Mouse (Mus musculus): ENCODE measurements around the gene Ncl. TPM values are rescaled to one million over a fixed set of nuclear protein-coding genes. Genes with fewer than 3 reads are reported as not detected.
A peak's percentile ranks its signal among the peaks of the same experiment; 100 is the strongest.

Gene Ncl
- 644 and 705 TPM in 2 replicates for polyA plus RNA-seq (2016; fragmentation: Nextera tagmentation; extraction: Ambion mirVana)

DNA sequence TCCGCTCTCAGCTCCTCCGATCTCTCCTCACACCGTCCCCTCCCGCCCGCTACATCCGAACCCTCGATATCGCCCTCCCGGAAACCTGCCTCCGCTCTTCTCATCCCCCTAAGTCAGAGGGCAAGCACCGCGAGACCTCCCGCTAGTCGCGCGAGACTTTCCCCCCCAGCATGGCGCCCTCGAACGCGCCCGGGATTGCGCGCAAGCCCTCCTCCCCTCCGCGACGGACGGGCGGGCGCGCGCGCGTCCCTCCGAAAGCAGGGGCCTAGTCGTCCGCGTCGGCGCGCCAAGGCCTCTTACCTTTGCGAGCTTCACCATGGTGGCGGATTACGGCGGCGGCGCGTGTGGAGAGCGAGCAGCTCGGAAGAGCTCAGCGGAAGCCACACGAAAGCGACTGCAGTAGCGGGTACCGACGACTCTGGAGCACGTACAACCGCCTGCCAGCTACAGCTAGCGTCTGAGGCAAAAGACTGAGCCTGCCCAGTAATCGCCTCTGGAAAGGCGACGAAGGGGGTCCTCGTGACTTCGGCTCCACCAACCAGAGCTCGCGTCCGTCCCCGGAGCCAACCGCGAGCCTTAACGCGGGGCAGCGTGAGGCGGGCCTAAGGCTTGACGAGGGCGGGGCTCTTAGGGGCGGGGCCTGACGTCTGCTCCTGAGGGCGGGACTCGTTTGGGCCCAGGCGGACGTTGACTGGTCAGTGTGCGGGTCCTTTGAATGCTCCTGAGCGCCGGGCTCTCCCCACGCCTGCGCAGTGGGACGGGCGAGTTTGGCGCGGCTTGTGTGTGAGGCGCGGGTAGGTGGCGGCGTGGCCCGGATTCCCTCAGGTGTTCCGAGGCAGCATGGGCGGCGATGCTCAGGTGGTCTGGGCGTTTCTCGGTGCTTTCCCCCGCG is at the start of gene Ncl:
Gene Ncl (minus strand): TSS at position 495 of the 892 bp plus-strand sequence.
- H3K27me3 ChIP-seq (ENCODE audit: poor library complexity, severe bottlenecking) = no peaks in the 10 kb centered on the region
- peaks cover 39% of the 10 kb centered on the region for H3K36me3 ChIP-seq (replicated peaks)
- peak within 1 kb of the TSS; percentile 98 for H3K27ac ChIP-seq
- H3K4me3 ChIP-seq = peak within 1 kb of the TSS; percentile 95
- WGBS = under 1% methylated on average over 102 of the region's 102 CpGs
- H3K4me1 ChIP-seq = peaks cover 31% of the 10 kb centered on the region
- peak; percentile 99 for DNase-seq (ENCODE audit: extremely low spot score, low spot score)
- H3K9me3 ChIP-seq = no peaks in the 10 kb centered on the region

DNA sequence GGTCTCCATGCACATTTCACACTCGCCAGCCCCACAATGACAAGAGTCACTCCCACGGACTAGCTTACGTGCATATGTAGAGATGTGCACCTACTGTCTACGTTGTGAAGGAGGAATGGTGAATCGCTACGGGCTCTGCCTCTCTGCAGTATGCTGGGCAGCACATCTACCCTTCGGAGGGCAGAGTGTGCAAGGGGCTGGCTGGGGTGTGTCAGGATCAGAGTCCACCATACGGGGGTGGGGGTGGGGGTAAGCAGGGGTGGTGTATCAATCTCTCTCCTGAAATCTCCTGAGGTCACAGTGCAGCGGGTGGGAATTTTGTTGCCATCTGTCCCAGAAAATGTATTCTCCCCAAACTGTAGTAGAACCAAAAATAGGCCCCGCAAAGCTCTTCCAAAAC is 49.3 kb upstream of the Ncl start:
- Histone ChIP-seq H3K36me3 (replicated peaks) (no peaks in the 10 kb centered on the region), H3K27ac (no peak overlapping the region), H3K4me3 (no peak overlapping the region), H3K4me1 (peaks cover 4% of the 10 kb centered on the region), H3K27me3 (ENCODE audit: poor library complexity, severe bottlenecking) (no peaks in the 10 kb centered on the region), H3K9me3 (no peaks in the 10 kb centered on the region; the same call in 1 of the 2 replicates)
- DNase-seq (ENCODE audit: extremely low spot score, low spot score) = no peak
- WGBS = 90% methylated on average over 10 of the region's 10 CpGs

- Histone ChIP-seq H3K4me3 (no peak overlapping the region), H3K27me3 (ENCODE audit: poor library complexity, severe bottlenecking) (no peaks in the 10 kb centered on the region), H3K36me3 (replicated peaks) (no peaks in the 10 kb centered on the region), H3K27ac (no peak overlapping the region), H3K9me3 (no peaks in the 10 kb centered on the region; the same call in 1 of the 2 replicates), H3K4me1 (peaks cover 4% of the 10 kb centered on the region)
- WGBS = 82% methylated on average over 8 of the region's 8 CpGs
- no peak for DNase-seq (ENCODE audit: extremely low spot score, low spot score)
These were observed 47.7 kb upstream of the Ncl start for GRCm38 (mm10) chr1:86406914-86407313.

DNA sequence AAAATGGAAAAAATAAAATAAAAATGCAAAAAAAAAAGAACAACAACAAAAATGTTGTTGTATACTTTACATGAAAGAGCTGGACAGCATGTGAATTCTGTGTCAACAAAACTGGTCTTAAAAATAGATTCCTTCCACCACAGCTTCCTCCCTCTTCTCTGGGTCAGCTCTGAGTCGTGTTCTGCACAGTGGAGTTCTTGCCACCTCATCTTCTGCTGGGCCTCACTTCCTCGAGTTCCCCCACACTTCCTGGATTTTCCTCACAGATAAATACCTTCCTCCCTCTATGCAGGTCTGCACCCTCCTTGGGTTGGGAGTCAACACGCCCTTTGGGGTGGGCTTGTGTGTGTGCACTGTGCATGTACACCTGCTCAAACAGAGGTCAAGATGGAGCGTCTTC is 47.1 kb upstream of the Ncl start:
- H3K9me3 ChIP-seq = no peaks in the 10 kb centered on the region; the same call in 1 of the 2 replicates
- no peak overlapping the region for H3K27ac ChIP-seq
- H3K36me3 ChIP-seq (replicated peaks) = no peaks in the 10 kb centered on the region
- no peak for DNase-seq (ENCODE audit: extremely low spot score, low spot score)
- 76% methylated on average over 4 of the region's 4 CpGs for WGBS
- H3K4me1 ChIP-seq = peaks cover 4% of the 10 kb centered on the region
- H3K4me3 ChIP-seq = no peak overlapping the region
- H3K27me3 ChIP-seq (ENCODE audit: poor library complexity, severe bottlenecking) = no peaks in the 10 kb centered on the region

DNA sequence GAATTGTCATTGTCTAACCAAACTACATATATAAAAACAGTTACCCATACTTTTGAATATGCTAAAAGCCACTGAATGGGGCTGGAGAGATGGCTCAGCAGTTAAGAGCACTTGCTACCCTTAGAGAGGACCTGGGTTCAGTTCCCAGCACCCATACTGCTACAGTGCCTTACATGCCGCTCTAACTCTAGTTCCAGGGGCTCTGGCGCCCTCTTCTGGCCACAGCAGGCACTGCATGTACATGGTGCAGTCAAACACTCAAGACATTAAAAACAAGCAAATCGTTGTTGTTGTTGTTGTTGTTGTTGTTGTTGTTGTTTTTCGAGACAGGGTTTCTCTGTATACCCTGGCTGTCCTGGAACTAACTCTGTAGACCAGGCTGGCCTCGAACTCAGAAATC is 45.6 kb upstream of the Ncl start:
- Histone ChIP-seq H3K4me1 (peaks cover 7% of the 10 kb centered on the region), H3K36me3 (replicated peaks) (no peaks in the 10 kb centered on the region), H3K27me3 (ENCODE audit: poor library complexity, severe bottlenecking) (no peaks in the 10 kb centered on the region), H3K27ac (no peak overlapping the region), H3K4me3 (no peak overlapping the region), H3K9me3 (no peaks in the 10 kb centered on the region; the same call in 1 of the 2 replicates)
- DNase-seq (ENCODE audit: extremely low spot score, low spot score) = no peak
- 61% methylated on average over 5 of the region's 5 CpGs for WGBS

DNA sequence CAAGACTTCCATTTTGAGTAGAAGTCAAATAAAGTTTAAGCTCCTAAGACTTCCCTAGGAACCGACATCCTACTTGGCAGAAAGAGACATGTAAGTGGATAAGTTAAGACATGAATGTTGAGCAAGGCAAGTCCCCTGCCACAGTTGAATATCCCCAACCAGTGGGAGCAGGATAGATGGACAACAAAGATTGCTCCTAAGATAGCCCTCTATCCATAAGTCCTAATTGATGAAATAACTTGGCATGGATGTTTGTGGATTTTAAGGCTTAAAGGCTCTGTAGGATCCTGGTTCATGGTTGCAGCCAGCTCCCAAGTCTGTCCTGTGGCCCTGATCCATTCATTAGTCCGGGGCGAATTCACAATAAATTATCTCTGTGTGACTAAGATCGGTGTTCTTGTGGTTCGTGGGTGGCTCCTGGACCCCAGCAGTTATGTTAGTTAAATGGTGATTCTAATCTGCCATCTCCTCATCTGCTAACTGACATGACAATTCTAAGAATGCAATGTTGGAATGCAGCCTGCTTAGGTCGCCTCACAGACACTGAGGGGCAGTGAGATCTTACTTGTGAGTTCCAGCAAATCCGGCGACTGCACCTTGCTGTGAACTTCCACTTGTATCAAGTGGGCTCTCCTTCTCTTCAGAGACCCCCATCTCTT is 41.0 kb upstream of the Ncl start:
- Histone ChIP-seq H3K27ac (no peak overlapping the region), H3K27me3 (ENCODE audit: poor library complexity, severe bottlenecking) (no peaks in the 10 kb centered on the region), H3K4me1 (peaks cover 17% of the 10 kb centered on the region), H3K9me3 (no peaks in the 10 kb centered on the region; the same call in 1 of the 2 replicates), H3K36me3 (replicated peaks) (no peaks in the 10 kb centered on the region), H3K4me3 (no peak overlapping the region)
- WGBS = 79% methylated on average over 8 of the region's 8 CpGs
- no peak for DNase-seq (ENCODE audit: extremely low spot score, low spot score)

- Histone ChIP-seq H3K4me1 (peaks cover 17% of the 10 kb centered on the region), H3K36me3 (replicated peaks) (no peaks in the 10 kb centered on the region), H3K27ac (no peak overlapping the region), H3K9me3 (no peaks in the 10 kb centered on the region), H3K27me3 (ENCODE audit: poor library complexity, severe bottlenecking) (no peaks in the 10 kb centered on the region), H3K4me3 (no peak overlapping the region)
- WGBS = 85% methylated on average over 3 of the region's 3 CpGs
- DNase-seq (ENCODE audit: extremely low spot score, low spot score) = no peak
These were observed 40.1 kb upstream of the Ncl start for GRCm38 (mm10) chr1:86399322-86399721.

DNA sequence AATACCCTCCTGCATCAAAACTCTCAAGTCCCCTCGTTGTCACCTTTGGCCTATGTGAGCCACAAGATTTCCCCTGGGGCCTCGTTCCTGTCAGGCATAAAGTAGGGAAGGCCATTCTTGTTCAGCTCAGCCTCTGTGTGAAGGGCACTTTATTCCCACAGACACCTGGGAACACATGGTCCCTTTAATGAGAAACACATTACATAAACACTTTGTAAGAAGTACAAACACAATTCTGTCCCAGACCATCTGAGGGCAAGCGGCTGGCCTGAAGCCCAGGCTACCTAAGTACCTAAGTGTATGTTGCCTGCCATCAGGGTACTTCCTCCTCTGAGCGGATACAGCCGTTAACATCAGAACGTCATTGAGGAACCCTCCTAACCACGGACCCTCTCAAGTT is 39.0 kb upstream of the Ncl start:
- no peak overlapping the region for H3K27ac ChIP-seq
- H3K9me3 ChIP-seq = no peaks in the 10 kb centered on the region
- H3K4me3 ChIP-seq = no peak overlapping the region
- WGBS = 67% methylated on average over 7 of the region's 7 CpGs
- peaks cover 17% of the 10 kb centered on the region for H3K4me1 ChIP-seq
- H3K27me3 ChIP-seq (ENCODE audit: poor library complexity, severe bottlenecking) = no peaks in the 10 kb centered on the region
- H3K36me3 ChIP-seq (replicated peaks) = no peaks in the 10 kb centered on the region
- no peak for DNase-seq (ENCODE audit: extremely low spot score, low spot score)

- H3K27ac ChIP-seq = no peak overlapping the region
- H3K4me3 ChIP-seq = no peak overlapping the region
- no peaks in the 10 kb centered on the region for H3K9me3 ChIP-seq
- no peaks in the 10 kb centered on the region for H3K27me3 ChIP-seq (ENCODE audit: poor library complexity, severe bottlenecking)
- peaks cover 17% of the 10 kb centered on the region for H3K4me1 ChIP-seq
- DNase-seq (ENCODE audit: extremely low spot score, low spot score) = no peak
- H3K36me3 ChIP-seq (replicated peaks) = no peaks in the 10 kb centered on the region
- 85% methylated on average over 8 of the region's 8 CpGs for WGBS
These were observed 38.4 kb upstream of the Ncl start for GRCm38 (mm10) chr1:86397621-86398020.

GRCm38 (mm10) chr1:86395897-86396296 is 36.7 kb upstream of the Ncl start:
- Histone ChIP-seq H3K27me3 (ENCODE audit: poor library complexity, severe bottlenecking) (no peaks in the 10 kb centered on the region), H3K4me1 (peaks cover 17% of the 10 kb centered on the region), H3K9me3 (no peaks in the 10 kb centered on the region), H3K4me3 (no peak overlapping the region), H3K36me3 (replicated peaks) (no peaks in the 10 kb centered on the region), H3K27ac (no peak overlapping the region)
- no peak for DNase-seq (ENCODE audit: extremely low spot score, low spot score)
- 73% methylated on average over 7 of the region's 7 CpGs for WGBS

GRCm38 (mm10) chr1:86394246-86394645 is 35.0 kb upstream of the Ncl start:
- DNase-seq (ENCODE audit: extremely low spot score, low spot score) = no peak
- Histone ChIP-seq H3K4me3 (no peak overlapping the region), H3K27ac (no peak overlapping the region), H3K36me3 (replicated peaks) (no peaks in the 10 kb centered on the region), H3K9me3 (no peaks in the 10 kb centered on the region), H3K27me3 (ENCODE audit: poor library complexity, severe bottlenecking) (no peaks in the 10 kb centered on the region), H3K4me1 (peaks cover 18% of the 10 kb centered on the region)
- WGBS = 93% methylated on average over 3 of the region's 3 CpGs

DNA sequence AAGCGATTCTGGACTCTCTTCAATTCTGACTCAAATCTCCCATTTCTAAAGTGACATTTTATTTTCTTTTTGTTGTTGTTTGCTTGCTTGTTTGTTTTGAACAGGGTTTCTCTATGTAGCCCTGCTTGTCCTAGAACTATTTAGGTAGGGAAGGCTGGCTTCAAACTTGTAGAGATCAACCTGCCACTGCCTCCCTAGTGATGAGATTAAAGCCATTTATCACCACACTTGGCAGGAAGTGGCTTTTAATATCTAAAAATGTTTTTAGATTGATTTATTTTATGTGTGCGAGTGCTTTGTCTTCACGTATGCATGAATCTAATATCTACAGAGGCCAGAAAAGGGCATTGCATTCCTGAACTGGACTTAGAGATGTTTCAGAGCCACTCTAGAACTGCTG is 34.0 kb upstream of the Ncl start:
- Histone ChIP-seq H3K4me3 (no peak overlapping the region), H3K4me1 (peaks cover 12% of the 10 kb centered on the region), H3K27me3 (ENCODE audit: poor library complexity, severe bottlenecking) (no peaks in the 10 kb centered on the region), H3K9me3 (no peaks in the 10 kb centered on the region), H3K27ac (no peak overlapping the region), H3K36me3 (replicated peaks) (no peaks in the 10 kb centered on the region)
- WGBS = 94% methylated on average over 3 of the region's 3 CpGs
- DNase-seq (ENCODE audit: extremely low spot score, low spot score) = no peak

DNA sequence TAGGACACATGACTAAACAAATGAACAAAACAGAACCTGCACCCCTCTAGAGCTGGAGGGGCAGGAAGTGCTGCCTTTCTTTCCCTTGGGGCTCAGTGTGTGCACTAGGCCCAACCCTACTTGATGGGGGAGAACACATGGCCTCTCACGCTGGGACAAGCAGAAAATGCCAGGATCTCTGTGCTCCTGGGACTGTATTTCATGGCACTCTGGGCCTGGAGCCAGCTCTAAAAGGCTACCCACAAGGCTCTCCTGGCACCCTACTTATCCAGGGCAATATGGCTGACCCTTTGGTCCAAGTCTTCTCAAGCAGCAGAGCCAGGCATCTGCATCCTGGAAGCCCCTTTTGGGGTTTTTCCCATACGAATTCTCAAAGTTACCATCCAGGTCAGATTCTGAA is 32.2 kb upstream of the Ncl start:
- Histone ChIP-seq H3K4me1 (peaks cover 5% of the 10 kb centered on the region; the same call in 1 of the 2 replicates), H3K27me3 (ENCODE audit: poor library complexity, severe bottlenecking) (peaks cover 4% of the 10 kb centered on the region; the same call in 1 of the 2 replicates), H3K9me3 (no peaks in the 10 kb centered on the region), H3K36me3 (replicated peaks) (no peaks in the 10 kb centered on the region), H3K4me3 (no peak overlapping the region), H3K27ac (no peak overlapping the region)
- 83% methylated on average over 2 of the region's 2 CpGs for WGBS
- no peak for DNase-seq (ENCODE audit: extremely low spot score, low spot score)
